Comparison of ENCODE assay signal across 12 mouse cellular contexts in genomic region chr17:84103344-84103743, GRCm38 (mm10).
A peak's percentile ranks its signal among the peaks of the same experiment; 100 is the strongest.
DNase-seq lines count a peak whose midpoint lies in the region; ATAC-seq and TF ChIP-seq lines count a peak whose summit lies in the region.
"Had no signal": no experiment of that assay in that cellular context is flagged by ENCODE, and none has a peak within 500 bp of the region (broad histone marks: within the 10 kb centered on the region; RNA-seq: fewer than 3 reads in every experiment).

No protein-coding gene starts in this region.

- H3K9ac ChIP-seq in lung, postnatal 0 days (replicated peaks; ENCODE audit: low read depth) = no peak overlapping the region
- H3K9ac ChIP-seq: heart, embryonic 15.5 days; limb, embryonic 13.5 days had no signal

- 43% methylated on average over 7 of the region's 7 CpGs for WGBS in lung, postnatal 0 days

- no peaks in the 10 kb centered on the region for H3K9me3 ChIP-seq in lung, postnatal 0 days (ENCODE audit: low read length)
- H3K9me3 ChIP-seq: heart, embryonic 15.5 days; limb, embryonic 13.5 days had no signal

- H3K36me3 ChIP-seq in lung, postnatal 0 days (ENCODE audit: insufficient read depth, low read length) = no peaks in the 10 kb centered on the region
- H3K36me3 ChIP-seq: heart, embryonic 15.5 days; limb, embryonic 13.5 days had no signal

- no peak overlapping the region for H3K4me2 ChIP-seq in lung, postnatal 0 days (replicated peaks; ENCODE audit: low read depth, low read length)
- H3K4me2 ChIP-seq: limb, embryonic 13.5 days had no signal

- ATAC-seq in lung, postnatal 0 days = peak; percentile 64

- no peaks in the 10 kb centered on the region for H3K27me3 ChIP-seq in lung, postnatal 0 days (replicated peaks; ENCODE audit: insufficient read depth, low read length)
- H3K27me3 ChIP-seq: heart, embryonic 15.5 days; limb, embryonic 13.5 days had no signal

- intact Hi-C loops in left cerebral cortex, adult 2 months (cut with DNase I) = no loop called here

- no peak overlapping the region for H3K4me3 ChIP-seq in left cerebral cortex, adult 2 months
- H3K4me3 ChIP-seq in lung, postnatal 0 days (ENCODE audit: low read depth, low read length) = no peak overlapping the region
- H3K4me3 ChIP-seq: heart, embryonic 15.5 days; limb, embryonic 13.5 days had no signal

- no peak for TF ChIP-seq EP300 in lung, postnatal 0 days (IDR thresholded peaks at IDR 0.05)

- no peak for TF ChIP-seq CTCF in left cerebral cortex, adult 2 months (IDR thresholded peaks at IDR 0.05)
- TF ChIP-seq CTCF in lung, postnatal 0 days (IDR thresholded peaks at IDR 0.05) = no peak

- H3K4me1 ChIP-seq in lung, postnatal 0 days (ENCODE audit: insufficient read depth, low read depth, low read length) = peaks cover 14% of the 10 kb centered on the region; the same call in 1 of the 2 replicates

- DNase-seq in left cerebral cortex, adult 2 months (ENCODE audit: extremely low spot score in 1 of 2, low spot score in 2 of 2) = no peak
- DNase-seq in left cerebral cortex, adult 18-20 months (ENCODE audit: low spot score in 2 of 2) = no peak
- peak; percentile 71 for DNase-seq in A20 (ENCODE audit: low read depth, low spot score)
- DNase-seq in brain, adult 2 months (ENCODE audit: low read depth, low spot score) = peak; percentile 63
- DNase-seq in lung, postnatal 0 days (ENCODE audit: low spot score) = peak; percentile 91
- no peak for DNase-seq in cerebellum, postnatal 25 days
- DNase-seq in adrenal gland, postnatal 36 days = no peak
- no peak for DNase-seq in thymus, adult 18-20 months
- DNase-seq: adrenal gland, postnatal 25 days; cerebellum, adult 9-10 months had no signal

- peak overlapping the region; percentile 40; the same call in 1 of the 2 replicates for H3K27ac ChIP-seq in left cerebral cortex, adult 2 months
- peak overlapping the region; percentile 68 for H3K27ac ChIP-seq in lung, postnatal 0 days (ENCODE audit: low read length)
- H3K27ac ChIP-seq: limb, embryonic 13.5 days had no signal

Comparison
In these comparisons a context has a peak if more than half of its experiments do, and no peak if none do; other contexts are left out.
1. DNase-seq: peak in A20 (single experiment), brain, adult 2 months (single experiment) and lung, postnatal 0 days (single experiment); none in left cerebral cortex, adult 2 months (0 of 2), left cerebral cortex, adult 18-20 months (0 of 2), cerebellum, postnatal 25 days (0 of 2), adrenal gland, postnatal 36 days (0 of 2) and thymus, adult 18-20 months (0 of 2).